Mouse (Mus musculus): Measurements from ENCODE around the gene Cdr2. TPM values are rescaled to one million over a fixed set of nuclear protein-coding genes. Genes with fewer than 3 reads are reported as not detected.
"Not testable (repeated sequence)": the region's sequence is repeated elsewhere in the genome, so short reads cannot be mapped to it uniquely, and the experiment has no call there.

The Cdr2 gene
- 104 and 196 TPM in 2 replicates for polyA plus RNA-seq (2011; ENCODE audit: insufficient read depth, insufficient read length, low replicate concordance, missing spikeins)

- TF ChIP-seq POLR2A (IDR thresholded peaks at IDR 0.05; ENCODE audit: borderline replicate concordance, control insufficient read depth, low read depth, low read length) (peak; percentile 75), CTCF (IDR thresholded peaks at IDR 0.05; ENCODE audit: control insufficient read depth, insufficient read depth, low read length) (no peak)
- H3K27ac ChIP-seq (ENCODE audit: control insufficient read depth, insufficient read depth, low read depth, low read length, poor library complexity), result peak within 1 kb of the TSS; percentile 90
- under 1% methylated on average over 46 of the region's 46 CpGs for WGBS
- H3K4me3 ChIP-seq (replicated peaks; ENCODE audit: control insufficient read depth, low read depth, low read length), result peak within 1 kb of the TSS; percentile 82
- no peaks in the 10 kb centered on the region; the same call in 1 of the 2 replicates for H3K4me1 ChIP-seq (ENCODE audit: control insufficient read depth, insufficient read depth, low read length)
Measured at GRCm38 (mm10) chr7:120982200-120982841, at the start of gene Cdr2, which contains the start of gene Mfsd13b. Gene Cdr2, minus strand, starts transcription at chr7:120982312. Gene Mfsd13b, plus strand, starts transcription at chr7:120982509.

DNA sequence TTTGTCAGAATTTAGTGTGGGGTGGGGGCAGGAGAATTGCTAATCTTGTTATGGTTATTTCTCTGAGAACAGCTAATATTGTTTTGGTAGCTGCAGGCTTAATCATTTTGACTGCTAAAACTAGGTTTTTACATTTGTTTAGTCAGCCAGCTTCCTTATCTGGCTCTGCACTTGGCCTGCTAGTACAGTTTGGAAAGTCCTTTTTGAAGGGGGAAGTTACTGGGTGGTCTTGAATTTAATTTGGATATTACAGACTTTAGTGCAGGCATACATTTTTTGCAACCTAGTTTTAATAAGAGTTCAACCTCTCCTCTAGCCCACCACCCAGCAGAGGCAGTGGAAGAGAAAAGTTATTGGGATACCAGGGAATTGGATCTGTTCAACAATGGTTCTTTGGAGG is 47.8 kb upstream of the Cdr2 start:
- not testable (repeated sequence) for H3K27ac ChIP-seq (ENCODE audit: control insufficient read depth, insufficient read depth, low read depth, low read length, poor library complexity); H3K4me3 ChIP-seq (replicated peaks; ENCODE audit: control insufficient read depth, low read depth, low read length); H3K4me1 ChIP-seq (ENCODE audit: control insufficient read depth, insufficient read depth, low read length)

- WGBS, result 53% methylated on average over 3 of the region's 3 CpGs
- Histone ChIP-seq H3K4me3 (replicated peaks; ENCODE audit: control insufficient read depth, low read depth, low read length) (no peak overlapping the region), H3K4me1 (ENCODE audit: control insufficient read depth, insufficient read depth, low read length) (peaks cover 3% of the 10 kb centered on the region; the same call in 1 of the 2 replicates), H3K27ac (ENCODE audit: control insufficient read depth, insufficient read depth, low read depth, low read length, poor library complexity) (no peak overlapping the region)
- TF ChIP-seq POLR2A (IDR thresholded peaks at IDR 0.05; ENCODE audit: borderline replicate concordance, control insufficient read depth, low read depth, low read length) (no peak), CTCF (IDR thresholded peaks at IDR 0.05; ENCODE audit: control insufficient read depth, insufficient read depth, low read length) (no peak)
Measured at GRCm38 (mm10) chr7:121026300-121026699, 44.2 kb upstream of the Cdr2 start.

DNA sequence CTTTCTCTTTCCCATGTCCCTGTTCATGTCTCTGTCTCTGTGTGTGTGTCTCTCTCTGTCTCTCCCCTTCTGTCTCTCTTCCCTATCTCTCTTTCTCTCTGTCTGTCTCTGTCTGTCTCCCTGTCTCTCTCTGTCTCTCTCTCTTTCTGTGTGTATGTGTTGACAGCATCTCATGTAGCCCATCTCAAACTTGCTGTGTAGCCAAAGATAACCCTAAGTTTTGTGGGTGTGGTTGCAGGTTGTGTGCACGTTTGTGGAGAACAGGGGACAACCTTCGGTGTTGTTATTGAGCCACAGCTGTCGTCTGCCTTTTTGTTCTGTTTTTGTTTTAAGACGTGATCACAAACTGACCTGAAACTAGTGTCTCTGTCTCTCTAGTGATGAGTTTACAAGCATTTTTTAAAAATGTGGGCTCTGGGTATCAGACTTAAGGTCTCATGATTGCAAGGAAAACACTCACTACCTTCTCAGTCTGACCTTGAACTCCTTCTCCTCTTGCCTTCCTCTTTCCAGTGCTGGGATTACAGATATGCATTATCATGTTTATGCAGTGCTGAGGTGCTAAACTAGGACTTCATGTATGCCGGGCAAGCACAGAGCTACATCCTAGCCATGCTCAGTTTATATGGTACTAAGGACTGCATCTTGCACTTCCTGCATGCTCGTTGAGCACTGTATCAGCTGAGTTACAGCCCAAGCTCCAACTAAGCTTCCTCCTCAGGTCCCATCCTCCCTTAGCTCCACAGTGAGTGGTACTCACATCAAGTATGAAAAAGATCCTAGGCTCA is 43.3 kb upstream of the Cdr2 start:
- Histone ChIP-seq H3K4me3 (replicated peaks; ENCODE audit: control insufficient read depth, low read depth, low read length) (no peak overlapping the region), H3K27ac (ENCODE audit: control insufficient read depth, insufficient read depth, low read depth, low read length, poor library complexity) (peak overlapping the region; percentile 49; the same call in 1 of the 2 replicates), H3K4me1 (ENCODE audit: control insufficient read depth, insufficient read depth, low read length) (peaks cover 4% of the 10 kb centered on the region)
- no peak for TF ChIP-seq CTCF (IDR thresholded peaks at IDR 0.05; ENCODE audit: control insufficient read depth, insufficient read depth, low read length)
- no peak for TF ChIP-seq POLR2A (IDR thresholded peaks at IDR 0.05; ENCODE audit: borderline replicate concordance, control insufficient read depth, low read depth, low read length)
- WGBS, result 48% methylated on average over 6 of the region's 6 CpGs

GRCm38 (mm10) chr7:121020277-121020676 is 38.2 kb upstream of the Cdr2 start:
- Histone ChIP-seq H3K4me1 (ENCODE audit: control insufficient read depth, insufficient read depth, low read length) (peaks cover 2% of the 10 kb centered on the region), H3K27ac (ENCODE audit: control insufficient read depth, insufficient read depth, low read depth, low read length, poor library complexity) (no peak overlapping the region), H3K4me3 (replicated peaks; ENCODE audit: control insufficient read depth, low read depth, low read length) (no peak overlapping the region)
- TF ChIP-seq CTCF (IDR thresholded peaks at IDR 0.05; ENCODE audit: control insufficient read depth, insufficient read depth, low read length) (peak; percentile 59), POLR2A (IDR thresholded peaks at IDR 0.05; ENCODE audit: borderline replicate concordance, control insufficient read depth, low read depth, low read length) (no peak)
- WGBS, result 44% methylated on average over 8 of the region's 8 CpGs

DNA sequence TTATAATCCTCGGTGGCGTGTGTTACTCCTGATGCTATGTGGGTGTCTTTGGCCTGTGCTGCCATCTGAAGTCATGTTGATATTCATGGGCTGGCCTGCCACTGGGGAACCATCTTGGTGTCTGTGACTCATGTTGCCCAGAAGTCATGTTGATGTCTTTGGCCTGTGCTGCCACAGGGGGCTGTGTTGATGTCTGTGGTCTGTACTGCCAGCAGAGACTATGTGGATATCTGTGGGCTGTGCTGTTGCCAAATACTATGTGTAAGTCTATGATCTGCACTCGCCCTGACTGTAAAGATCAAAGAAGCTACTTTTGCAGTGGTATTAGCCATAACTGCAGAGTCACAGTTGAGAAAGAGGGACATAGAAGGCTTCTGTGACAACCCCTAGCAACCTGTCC is 36.7 kb upstream of the Cdr2 start:
- H3K4me3 ChIP-seq (replicated peaks; ENCODE audit: control insufficient read depth, low read depth, low read length), result no peak overlapping the region
- WGBS, result 71% methylated on average over 3 of the region's 3 CpGs
- no peak overlapping the region for H3K27ac ChIP-seq (ENCODE audit: control insufficient read depth, insufficient read depth, low read depth, low read length, poor library complexity)
- H3K4me1 ChIP-seq (ENCODE audit: control insufficient read depth, insufficient read depth, low read length), result peaks cover 2% of the 10 kb centered on the region
- TF ChIP-seq CTCF (IDR thresholded peaks at IDR 0.05; ENCODE audit: control insufficient read depth, insufficient read depth, low read length), result no peak
- TF ChIP-seq POLR2A (IDR thresholded peaks at IDR 0.05; ENCODE audit: borderline replicate concordance, control insufficient read depth, low read depth, low read length), result no peak

DNA sequence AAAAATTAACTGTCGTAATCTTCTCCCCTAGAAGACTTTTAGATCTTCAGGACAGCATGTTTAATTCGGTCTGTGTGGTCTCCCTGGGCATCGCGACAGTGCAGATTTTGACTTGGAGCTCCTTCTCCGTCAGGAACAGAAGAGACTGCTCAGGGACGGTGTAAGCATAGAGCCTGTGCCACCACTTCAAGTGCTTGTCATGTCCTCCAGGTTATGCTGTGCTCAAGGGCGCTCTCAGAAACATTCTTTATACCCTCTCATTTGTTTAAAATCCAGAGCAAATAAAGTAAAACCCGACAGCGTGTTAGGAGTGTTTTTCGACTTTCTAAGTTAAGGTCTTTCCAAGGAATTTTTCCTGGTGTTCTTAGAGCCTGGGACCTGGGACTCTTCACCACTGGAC is 32.4 kb upstream of the Cdr2 start:
- no peak overlapping the region for H3K27ac ChIP-seq (ENCODE audit: control insufficient read depth, insufficient read depth, low read depth, low read length, poor library complexity)
- TF ChIP-seq CTCF (IDR thresholded peaks at IDR 0.05; ENCODE audit: control insufficient read depth, insufficient read depth, low read length), result no peak
- TF ChIP-seq POLR2A (IDR thresholded peaks at IDR 0.05; ENCODE audit: borderline replicate concordance, control insufficient read depth, low read depth, low read length), result no peak
- WGBS, result 82% methylated on average over 10 of the region's 10 CpGs
- no peaks in the 10 kb centered on the region for H3K4me1 ChIP-seq (ENCODE audit: control insufficient read depth, insufficient read depth, low read length)
- H3K4me3 ChIP-seq (replicated peaks; ENCODE audit: control insufficient read depth, low read depth, low read length), result no peak overlapping the region

GRCm38 (mm10) chr7:121011794-121012689 is 29.9 kb upstream of the Cdr2 start:
- Histone ChIP-seq H3K4me1 (ENCODE audit: control insufficient read depth, insufficient read depth, low read length) (no peaks in the 10 kb centered on the region), H3K4me3 (replicated peaks; ENCODE audit: control insufficient read depth, low read depth, low read length) (no peak overlapping the region), H3K27ac (ENCODE audit: control insufficient read depth, insufficient read depth, low read depth, low read length, poor library complexity) (no peak overlapping the region)
- TF ChIP-seq CTCF (IDR thresholded peaks at IDR 0.05; ENCODE audit: control insufficient read depth, insufficient read depth, low read length) (no peak), POLR2A (IDR thresholded peaks at IDR 0.05; ENCODE audit: borderline replicate concordance, control insufficient read depth, low read depth, low read length) (no peak)
- WGBS, result 77% methylated on average over 10 of the region's 10 CpGs
